Mouse (Mus musculus): ENCODE results near the gene Zgpat. TPM values are rescaled to one million over a fixed set of nuclear protein-coding genes. Genes with fewer than 3 reads are reported as not detected.

Zgpat gene
- polyA plus RNA-seq, 1 experiment from 2014 or later, result 21.7 TPM

- Histone ChIP-seq H3K27ac (ENCODE audit: low read depth, low read length) (no peak overlapping the region), H3K9me3 (replicated peaks; ENCODE audit: control insufficient read depth, low read length) (no peaks in the 10 kb centered on the region), H3K9ac (ENCODE audit: low read depth, low read length) (no peak overlapping the region), H3K36me3 (ENCODE audit: control insufficient read depth, insufficient read depth, low read length) (0 out of 2 replicates have a peak, but pooled peaks cover 2% of the 10 kb centered on the region), H3K27me3 (ENCODE audit: control insufficient read depth, insufficient read depth, low read length) (no peaks in the 10 kb centered on the region), H3K4me3 (ENCODE audit: low read depth, low read length) (no peak overlapping the region), H3K4me1 (ENCODE audit: control insufficient read depth, insufficient read depth, low read length) (no peaks in the 10 kb centered on the region), H3K4me2 (no peak overlapping the region)
- 78% methylated on average over 7 of the region's 7 CpGs for WGBS (ENCODE audit: insufficient replicate concordance)
- ATAC-seq (replicated peaks; ENCODE audit: insufficient number of reproducible peaks, low FRiP score, low TSS enrichment), result no peak
Measured at GRCm38 (mm10) chr2:181409643-181410042, 44.9 kb downstream of the Zgpat start.

DNA sequence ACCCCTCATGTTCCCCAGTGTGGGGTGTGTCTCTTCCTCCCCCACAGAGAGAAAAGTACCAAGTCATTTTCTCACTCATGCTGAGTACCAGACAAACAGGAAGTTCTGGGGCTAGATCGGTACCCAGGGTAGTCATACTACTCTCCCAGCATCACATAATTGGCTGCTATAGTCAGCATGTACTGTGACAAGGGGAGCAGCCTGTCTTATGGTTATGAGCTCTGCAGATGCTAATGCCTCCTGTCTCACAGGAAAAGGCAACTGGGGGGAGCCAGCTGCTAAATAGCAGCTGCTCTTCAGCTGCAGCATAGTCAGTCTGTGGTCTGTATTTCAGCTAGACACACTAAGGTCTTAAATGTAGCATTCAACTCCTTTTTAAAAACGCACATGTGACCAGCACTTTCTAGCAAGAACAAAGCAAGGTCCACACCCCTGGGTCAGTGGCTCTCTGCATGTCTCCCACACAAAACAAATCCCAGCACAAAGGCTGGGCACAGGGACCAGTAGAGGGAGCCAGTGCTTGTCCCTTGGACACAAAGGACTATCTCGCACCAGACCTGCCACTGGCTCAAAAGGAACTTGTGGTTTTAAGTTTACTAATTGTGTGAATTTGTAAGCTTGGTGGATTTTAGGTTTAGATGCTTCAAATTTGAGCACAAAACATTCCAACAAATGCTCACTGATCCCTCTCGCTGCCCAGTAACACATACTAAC, 46.2 kb downstream of the Zgpat start:
- H3K36me3 ChIP-seq (ENCODE audit: control insufficient read depth, insufficient read depth, low read length), result 0 out of 2 replicates have a peak, but pooled peaks cover 2% of the 10 kb centered on the region
- no peak overlapping the region for H3K4me2 ChIP-seq
- ATAC-seq (replicated peaks; ENCODE audit: insufficient number of reproducible peaks, low FRiP score, low TSS enrichment), result no peak
- no peaks in the 10 kb centered on the region for H3K27me3 ChIP-seq (ENCODE audit: control insufficient read depth, insufficient read depth, low read length)
- no peak overlapping the region for H3K9ac ChIP-seq (ENCODE audit: low read depth, low read length)
- 49% methylated on average over 4 of the region's 4 CpGs for WGBS (ENCODE audit: insufficient replicate concordance)
- no peaks in the 10 kb centered on the region for H3K9me3 ChIP-seq (replicated peaks; ENCODE audit: control insufficient read depth, low read length)
- H3K27ac ChIP-seq (ENCODE audit: low read depth, low read length), result no peak overlapping the region
- H3K4me3 ChIP-seq (ENCODE audit: low read depth, low read length), result no peak overlapping the region
- H3K4me1 ChIP-seq (ENCODE audit: control insufficient read depth, insufficient read depth, low read length), result peaks cover 4% of the 10 kb centered on the region

GRCm38 (mm10) chr2:181413141-181413540, 48.4 kb downstream of the Zgpat start:
- Histone ChIP-seq H3K36me3 (ENCODE audit: control insufficient read depth, insufficient read depth, low read length) (0 out of 2 replicates have a peak, but pooled peaks cover 2% of the 10 kb centered on the region), H3K4me3 (ENCODE audit: low read depth, low read length) (no peak overlapping the region), H3K4me2 (no peak overlapping the region), H3K27ac (ENCODE audit: low read depth, low read length) (no peak overlapping the region), H3K4me1 (ENCODE audit: control insufficient read depth, insufficient read depth, low read length) (peaks cover 7% of the 10 kb centered on the region), H3K27me3 (ENCODE audit: control insufficient read depth, insufficient read depth, low read length) (no peaks in the 10 kb centered on the region), H3K9ac (ENCODE audit: low read depth, low read length) (no peak overlapping the region), H3K9me3 (replicated peaks; ENCODE audit: control insufficient read depth, low read length) (no peaks in the 10 kb centered on the region)
- WGBS (ENCODE audit: insufficient replicate concordance), result 58% methylated on average over 2 of the region's 2 CpGs
- ATAC-seq (replicated peaks; ENCODE audit: insufficient number of reproducible peaks, low FRiP score, low TSS enrichment), result no peak

DNA sequence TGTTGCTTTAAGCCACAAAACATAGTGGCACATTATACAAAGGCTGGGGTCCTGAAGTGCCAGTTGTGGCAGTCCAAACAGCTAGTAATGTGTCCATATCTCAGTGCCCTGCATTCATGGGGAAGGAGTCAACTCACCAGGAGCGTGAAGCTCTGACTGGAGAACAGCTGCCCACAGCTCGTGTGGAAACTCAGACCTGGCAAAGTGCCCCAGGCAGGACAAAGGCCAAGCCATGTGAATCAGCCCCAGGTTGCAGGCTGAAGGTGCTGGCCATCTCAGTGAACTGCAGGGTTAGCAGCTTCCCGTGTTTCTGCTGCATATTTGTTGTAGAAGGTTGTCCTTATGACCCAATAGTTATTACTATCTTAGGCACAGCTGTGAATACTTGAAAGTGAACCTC, 51.2 kb downstream of the Zgpat start:
- Histone ChIP-seq H3K4me2 (no peak overlapping the region), H3K9me3 (replicated peaks; ENCODE audit: control insufficient read depth, low read length) (no peaks in the 10 kb centered on the region), H3K4me3 (ENCODE audit: low read depth, low read length) (no peak overlapping the region), H3K27me3 (ENCODE audit: control insufficient read depth, insufficient read depth, low read length) (no peaks in the 10 kb centered on the region), H3K36me3 (ENCODE audit: control insufficient read depth, insufficient read depth, low read length) (0 out of 2 replicates have a peak, but pooled peaks cover 2% of the 10 kb centered on the region), H3K9ac (ENCODE audit: low read depth, low read length) (no peak overlapping the region), H3K4me1 (ENCODE audit: control insufficient read depth, insufficient read depth, low read length) (peaks cover 30% of the 10 kb centered on the region), H3K27ac (ENCODE audit: low read depth, low read length) (no peak overlapping the region)
- ATAC-seq (replicated peaks; ENCODE audit: insufficient number of reproducible peaks, low FRiP score, low TSS enrichment), result no peak
- WGBS (ENCODE audit: insufficient replicate concordance), result 55% methylated on average over 3 of the region's 3 CpGs

- H3K27me3 ChIP-seq (ENCODE audit: control insufficient read depth, insufficient read depth, low read length), result no peaks in the 10 kb centered on the region
- H3K4me2 ChIP-seq, result no peak overlapping the region
- no peak overlapping the region for H3K9ac ChIP-seq (ENCODE audit: low read depth, low read length)
- H3K9me3 ChIP-seq (replicated peaks; ENCODE audit: control insufficient read depth, low read length), result no peaks in the 10 kb centered on the region
- 22% methylated on average over 7 of the region's 7 CpGs for WGBS (ENCODE audit: insufficient replicate concordance)
- H3K4me1 ChIP-seq (ENCODE audit: control insufficient read depth, insufficient read depth, low read length), result peaks cover 50% of the 10 kb centered on the region
- no peak overlapping the region for H3K27ac ChIP-seq (ENCODE audit: low read depth, low read length)
- no peak for ATAC-seq (replicated peaks; ENCODE audit: insufficient number of reproducible peaks, low FRiP score, low TSS enrichment)
- H3K4me3 ChIP-seq (ENCODE audit: low read depth, low read length), result no peak overlapping the region
- H3K36me3 ChIP-seq (ENCODE audit: control insufficient read depth, insufficient read depth, low read length), result no peaks in the 10 kb centered on the region; the same call in 1 of the 2 replicates
Measured at GRCm38 (mm10) chr2:181419359-181419758, 54.6 kb downstream of the Zgpat start.

- ATAC-seq (replicated peaks; ENCODE audit: insufficient number of reproducible peaks, low FRiP score, low TSS enrichment), result no peak
- Histone ChIP-seq H3K9ac (ENCODE audit: low read depth, low read length) (no peak overlapping the region), H3K9me3 (replicated peaks; ENCODE audit: control insufficient read depth, low read length) (no peaks in the 10 kb centered on the region), H3K4me2 (peak overlapping the region; percentile 27; the same call in 1 of the 2 replicates), H3K27ac (ENCODE audit: low read depth, low read length) (no peak overlapping the region), H3K4me1 (ENCODE audit: control insufficient read depth, insufficient read depth, low read length) (peaks cover 57% of the 10 kb centered on the region), H3K36me3 (ENCODE audit: control insufficient read depth, insufficient read depth, low read length) (no peaks in the 10 kb centered on the region; the same call in 1 of the 2 replicates), H3K4me3 (ENCODE audit: low read depth, low read length) (no peak overlapping the region), H3K27me3 (ENCODE audit: control insufficient read depth, insufficient read depth, low read length) (no peaks in the 10 kb centered on the region)
- WGBS (ENCODE audit: insufficient replicate concordance), result 16% methylated on average over 4 of the region's 4 CpGs
Measured at GRCm38 (mm10) chr2:181420426-181420825, 55.7 kb downstream of the Zgpat start.

GRCm38 (mm10) chr2:181420903-181421638, 56.3 kb downstream of the Zgpat start:
- no peak overlapping the region for H3K27ac ChIP-seq (ENCODE audit: low read depth, low read length)
- H3K9me3 ChIP-seq (replicated peaks; ENCODE audit: control insufficient read depth, low read length), result no peaks in the 10 kb centered on the region
- peak overlapping the region; percentile 27 for H3K4me2 ChIP-seq
- no peak; the same call in 1 of the 2 replicates for ATAC-seq (replicated peaks; ENCODE audit: insufficient number of reproducible peaks, low FRiP score, low TSS enrichment)
- H3K36me3 ChIP-seq (ENCODE audit: control insufficient read depth, insufficient read depth, low read length), result no peaks in the 10 kb centered on the region; the same call in 1 of the 2 replicates
- no peak overlapping the region for H3K9ac ChIP-seq (ENCODE audit: low read depth, low read length)
- no peak overlapping the region for H3K4me3 ChIP-seq (ENCODE audit: low read depth, low read length)
- 23% methylated on average over 4 of the region's 4 CpGs for WGBS (ENCODE audit: insufficient replicate concordance)
- H3K4me1 ChIP-seq (ENCODE audit: control insufficient read depth, insufficient read depth, low read length), result peaks cover 51% of the 10 kb centered on the region
- no peaks in the 10 kb centered on the region for H3K27me3 ChIP-seq (ENCODE audit: control insufficient read depth, insufficient read depth, low read length)

GRCm38 (mm10) chr2:181423834-181424233, 59.1 kb downstream of the Zgpat start:
- Histone ChIP-seq H3K9ac (ENCODE audit: low read depth, low read length) (no peak overlapping the region), H3K4me1 (ENCODE audit: control insufficient read depth, insufficient read depth, low read length) (peaks cover 47% of the 10 kb centered on the region), H3K27ac (ENCODE audit: low read depth, low read length) (0 out of 2 replicates have a peak overlapping the region, but pooled peaks have one; percentile 22), H3K4me2 (no peak overlapping the region), H3K36me3 (ENCODE audit: control insufficient read depth, insufficient read depth, low read length) (no peaks in the 10 kb centered on the region; the same call in 1 of the 2 replicates), H3K27me3 (ENCODE audit: control insufficient read depth, insufficient read depth, low read length) (no peaks in the 10 kb centered on the region), H3K4me3 (ENCODE audit: low read depth, low read length) (no peak overlapping the region), H3K9me3 (replicated peaks; ENCODE audit: control insufficient read depth, low read length) (no peaks in the 10 kb centered on the region)
- no peak for ATAC-seq (replicated peaks; ENCODE audit: insufficient number of reproducible peaks, low FRiP score, low TSS enrichment)
- WGBS (ENCODE audit: insufficient replicate concordance), result 64% methylated on average over 9 of the region's 9 CpGs
